Mouse (Mus musculus) lung, adult 18-20 months (tissue): Measurements from ENCODE around the gene Btg1.
A peak's percentile ranks its signal among the peaks of the same experiment; 100 is the strongest.

Experiments used
- DNase-seq, 2 experiments: peaks; one replicate each; pipeline ENCODE4 v3.0.0; 2022; ENCODE audit warnings: mixed read lengths in 2 of 2

Gene Btg1

GRCm38 (mm10) chr10:96616709-96617116 is at the start of gene Btg1:
Gene Btg1 (plus strand): TSS chr10:96617006.
- DNase-seq: peak; percentile 99

- no peak for DNase-seq
Measured at GRCm38 (mm10) chr10:96569469-96569868, 47.3 kb upstream of the Btg1 start.

- no peak for DNase-seq
Measured at GRCm38 (mm10) chr10:96571176-96571575, 45.6 kb upstream of the Btg1 start.

GRCm38 (mm10) chr10:96574786-96575185 is 42.0 kb upstream of the Btg1 start:
- DNase-seq: peak in 1 of 2 experiments; percentile 14

GRCm38 (mm10) chr10:96575338-96575737 is 41.5 kb upstream of the Btg1 start:
- no peak for DNase-seq

- DNase-seq: no peak
Measured at GRCm38 (mm10) chr10:96578924-96579323, 37.9 kb upstream of the Btg1 start.

- no peak for DNase-seq
Measured at GRCm38 (mm10) chr10:96579436-96579835, 37.4 kb upstream of the Btg1 start.

- no peak for DNase-seq
Measured at GRCm38 (mm10) chr10:96580246-96580645, 36.6 kb upstream of the Btg1 start.

- no peak for DNase-seq
Measured at GRCm38 (mm10) chr10:96581232-96581631, 35.6 kb upstream of the Btg1 start.

GRCm38 (mm10) chr10:96586191-96586880 is 30.5 kb upstream of the Btg1 start:
- DNase-seq: no peak

- no peak for DNase-seq
Measured at GRCm38 (mm10) chr10:96586881-96587217, 30.0 kb upstream of the Btg1 start.

- DNase-seq: no peak
Measured at GRCm38 (mm10) chr10:96588233-96588632, 28.6 kb upstream of the Btg1 start.

- DNase-seq: no peak
Measured at GRCm38 (mm10) chr10:96589781-96590180, 27.0 kb upstream of the Btg1 start.

GRCm38 (mm10) chr10:96592089-96592488 is 24.7 kb upstream of the Btg1 start:
- DNase-seq: no peak

GRCm38 (mm10) chr10:96595435-96596132 is 21.2 kb upstream of the Btg1 start:
- no peak for DNase-seq

- DNase-seq: no peak
Measured at GRCm38 (mm10) chr10:96596411-96596810, 20.4 kb upstream of the Btg1 start.

- no peak for DNase-seq
Measured at GRCm38 (mm10) chr10:96599641-96600040, 17.2 kb upstream of the Btg1 start.

GRCm38 (mm10) chr10:96601670-96602069 is 15.1 kb upstream of the Btg1 start:
- no peak for DNase-seq

GRCm38 (mm10) chr10:96602339-96602738 is 14.5 kb upstream of the Btg1 start:
- DNase-seq: no peak

GRCm38 (mm10) chr10:96605168-96605567 is 11.6 kb upstream of the Btg1 start:
- DNase-seq: no peak

GRCm38 (mm10) chr10:96605856-96606255 is 10.9 kb upstream of the Btg1 start:
- no peak for DNase-seq

- no peak for DNase-seq
Measured at GRCm38 (mm10) chr10:96607617-96608185, 9.1 kb upstream of the Btg1 start.

- no peak for DNase-seq
Measured at GRCm38 (mm10) chr10:96609356-96610345, 7.2 kb upstream of the Btg1 start.
